Mouse (Mus musculus) CH12.LX (cell line): Measurements from ENCODE around the gene Zdhhc3. TPM values are rescaled to one million over a fixed set of nuclear protein-coding genes. Genes with fewer than 3 reads are reported as not detected.

ENCODE experiments used
- DNase-seq: peaks from one replicate; pipeline ENCODE4 v3.0.0-alpha.2; 2013; ENCODE audit errors: extremely low read depth
- H3K27ac ChIP-seq: 2 replicates; pipeline ENCODE4 v1.5.1; 2012; ENCODE audit warnings: low read depth, mild to moderate bottlenecking, control low read depth, moderate library complexity; ENCODE audit not compliant: insufficient read depth
- H3K27me3 ChIP-seq: replicated peaks from 2 replicates; pipeline ENCODE3; 2012; ENCODE audit warnings: inconsistent platforms
- H3K36me3 ChIP-seq, 2 experiments: replicated peaks in 1 of 2; 2 replicates each; pipeline versions ENCODE3 to v1.6.1; 2012; ENCODE audit warnings: inconsistent platforms in 1 of 2, low read length in 1 of 2, mild to moderate bottlenecking in 1 of 2, mixed read lengths in 1 of 2, moderate library complexity in 1 of 2; ENCODE audit not compliant: control insufficient read depth in 1 of 2, insufficient read depth in 1 of 2
- H3K4me1 ChIP-seq, 2 experiments: 2 replicates each; pipeline ENCODE4 v1.6.1; 2012; ENCODE audit warnings: inconsistent platforms in 1 of 2, moderate library complexity in 1 of 2; ENCODE audit not compliant: insufficient read depth in 2 of 2, control insufficient read depth in 1 of 2
- H3K4me2 ChIP-seq: 2 replicates; pipeline ENCODE4 v1.6.1; 2012; ENCODE audit warnings: low read depth, mild to moderate bottlenecking, control low read depth; ENCODE audit not compliant: poor library complexity, insufficient read depth, severe bottlenecking
- H3K4me3 ChIP-seq, 3 experiments: fragments of 150-350 bp in 1 of 3; sonication (generic) in 1 of 3; replicated peaks in 1 of 3; 2 replicates each; pipeline versions ENCODE3 to v1.5.1; 2011 to 2012; ENCODE audit warnings: low read depth in 2 of 3, low read length in 2 of 3, mild to moderate bottlenecking in 2 of 3, moderate library complexity in 2 of 3, control low read depth in 1 of 3, improper control_type of control experiment in 1 of 3, inconsistent platforms in 1 of 3, mixed read lengths in 1 of 3; ENCODE audit not compliant: poor library complexity in 1 of 3
- H3K79me2 ChIP-seq: replicated peaks from 2 replicates; pipeline ENCODE4 v1.6.1; 2012; ENCODE audit warnings: mild to moderate bottlenecking, moderate library complexity; ENCODE audit not compliant: control insufficient read depth, poor library complexity, insufficient read depth, severe bottlenecking; ENCODE audit errors: extremely low read depth
- H3K9ac ChIP-seq: 2 replicates; pipeline ENCODE4 v1.6.1; 2012; ENCODE audit warnings: low read depth, mild to moderate bottlenecking, control low read depth, moderate library complexity; ENCODE audit not compliant: insufficient read depth
- H3K9me3 ChIP-seq: replicated peaks from 2 replicates; pipeline ENCODE3; 2012; ENCODE audit warnings: low read length, inconsistent platforms, mixed read lengths
- CHD1 ChIP-seq: IDR thresholded peaks from 2 replicates; pipeline ENCODE4 v1.6.1; 2012; ENCODE audit warnings: low read depth, low read length, improper control_type of control experiment, inconsistent platforms
- CTCF ChIP-seq, 2 experiments: IDR thresholded peaks in 1 of 2; conservative IDR thresholded peaks in 1 of 2; 2 replicates each; pipeline ENCODE4 v1.5.1; 2011 to 2012; ENCODE audit warnings: low read depth in 2 of 2, low read length in 2 of 2, improper control_type of control experiment in 1 of 2, inconsistent platforms in 1 of 2, mild to moderate bottlenecking in 1 of 2, moderate library complexity in 1 of 2
- E2F4 ChIP-seq: IDR thresholded peaks from 2 replicates; pipeline ENCODE4 v1.6.1; 2011; ENCODE audit warnings: low read depth, low read length, improper control_type of control experiment; ENCODE audit not compliant: insufficient replicate concordance
- ELF1 ChIP-seq: IDR thresholded peaks from 2 replicates; pipeline ENCODE4 v1.6.1; 2014; ENCODE audit warnings: low read depth, mild to moderate bottlenecking, inconsistent platforms, low read length, improper control_type of control experiment
- JUN ChIP-seq: IDR thresholded peaks from 2 replicates; pipeline ENCODE4 v1.6.1; 2011; ENCODE audit warnings: low read depth, mild to moderate bottlenecking, low read length, improper control_type of control experiment, moderate library complexity; ENCODE audit not compliant: insufficient read depth
- MYC ChIP-seq: IDR thresholded peaks from 2 replicates; pipeline ENCODE4 v1.6.1; 2011; ENCODE audit warnings: low read depth, mild to moderate bottlenecking, improper control_type of control experiment, low read length
- NELFE ChIP-seq: IDR thresholded peaks from 2 replicates; pipeline ENCODE4 v1.6.1; 2011; ENCODE audit warnings: low read depth, low read length, improper control_type of control experiment
- POLR2AphosphoS2 ChIP-seq: IDR thresholded peaks from 2 replicates; pipeline ENCODE4 v1.6.1; 2011; ENCODE audit warnings: low read depth, low read length, improper control_type of control experiment
- SIN3A ChIP-seq: IDR thresholded peaks from 2 replicates; pipeline ENCODE4 v1.6.1; 2012; ENCODE audit warnings: low read length, improper control_type of control experiment, inconsistent platforms
- UBTF ChIP-seq: IDR thresholded peaks from 2 replicates; pipeline ENCODE4 v1.6.1; 2012; ENCODE audit warnings: low read depth, mild to moderate bottlenecking, inconsistent platforms, low read length, improper control_type of control experiment, moderate library complexity
- USF2 ChIP-seq: conservative IDR thresholded peaks from 2 replicates; pipeline ENCODE4 v1.6.1; 2011; ENCODE audit warnings: low read depth, low read length, improper control_type of control experiment
- ZKSCAN1 ChIP-seq: IDR thresholded peaks from 2 replicates; pipeline ENCODE4 v1.6.1; 2012; ENCODE audit warnings: low read depth, inconsistent platforms, low read length, improper control_type of control experiment, borderline replicate concordance
- dilution Hi-C: fragments of 300-500 bp; cut with MboI; formaldehyde crosslinking; loops from 2 replicates; pipeline ENCODE4 v1.14.3; 2020; ENCODE audit warnings: low sequenced_read_pairs; ENCODE audit not compliant: extremely low pct_unique_long_range_greater_than_20kb, extremely low pct_ligation_motif_present
- in situ Hi-C: fragments of 300-500 bp; cut with MboI; formaldehyde crosslinking; loops from 3 replicates; pipeline ENCODE4 v1.14.3; 2019; ENCODE audit warnings: low sequenced_read_pairs, low pct_ligation_motif_present, low pct_unique_long_range_greater_than_20kb, mixed read lengths
- polyA plus RNA-seq: library from polyadenylated mRNA; unstranded; fragments of >175 nt; gene quantifications from 2 replicates; pipeline ENCODE4 v1.2.1, GENCODE M21; 2012; ENCODE audit warnings: low read depth; ENCODE audit not compliant: insufficient read length
- total RNA-seq, 2 experiments: library from RNA; depleted of rRNA; stranded (reverse); fragments of 300-350 nt in 1 of 2; fragments of >200 nt in 1 of 2; gene quantifications; 2 replicates each; pipeline ENCODE4 v1.2.3; 2012 to 2014

The Zdhhc3 gene
- total and polyA plus RNA-seq, 3 experiments: 37.2 to 74.4 (median 62.6) TPM

DNA sequence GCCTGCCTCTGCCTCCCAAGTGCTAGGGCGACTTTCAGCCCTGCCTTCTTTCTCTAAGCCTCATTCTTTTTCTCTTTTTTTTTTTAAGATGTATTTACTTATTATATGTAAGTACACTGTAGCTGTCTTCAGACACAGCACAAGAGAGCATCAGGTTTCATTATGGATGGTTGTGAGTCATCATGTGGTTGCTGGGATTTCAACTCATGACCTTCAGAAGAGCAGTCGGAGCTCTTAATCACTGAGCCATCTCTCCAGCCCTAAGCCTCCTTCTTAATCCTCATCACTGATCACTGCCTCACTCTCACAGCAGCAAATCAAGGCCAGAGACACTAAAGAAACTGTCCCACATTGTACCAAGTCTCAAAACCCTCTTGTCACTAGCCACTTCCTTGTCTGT lies 88.8 kb downstream of the Zdhhc3 start:
- no peak overlapping the region for H3K4me2 ChIP-seq
- peaks cover 8 to 49% of the 10 kb centered on the region in 2 experiments for H3K4me1 ChIP-seq
- H3K9ac ChIP-seq: no peak overlapping the region
- DNase-seq: no peak
- H3K27me3 ChIP-seq: no peaks in the 10 kb centered on the region
- dilution Hi-C loops: no loop called here
- H3K79me2 ChIP-seq: no peaks in the 10 kb centered on the region; the same call in 1 of the 2 replicates
- TF ChIP-seq CTCF (conservative IDR thresholded peaks at IDR 0.05 in 1 of 2, IDR thresholded peaks at IDR 0.05 in 1 of 2; ENCODE audit: low read depth in 2 of 2, low read length in 2 of 2): no peak
- TF ChIP-seq UBTF: no peak
- no peak for TF ChIP-seq CHD1
- TF ChIP-seq NELFE: no peak
- no peak for TF ChIP-seq ELF1
- no peak for TF ChIP-seq JUN
- no peak for TF ChIP-seq MYC
- no peak for TF ChIP-seq POLR2AphosphoS2
- no peak overlapping the region for H3K4me3 ChIP-seq
- peaks cover 0 to 12% of the 10 kb centered on the region in 2 experiments for H3K36me3 ChIP-seq
- H3K9me3 ChIP-seq: no peaks in the 10 kb centered on the region
- in situ Hi-C loops: no loop called here
- no peak overlapping the region for H3K27ac ChIP-seq

- DNase-seq: no peak
- Histone ChIP-seq H3K4me3 (peak overlapping the region; percentile 20 to 36 (median 32)), H3K9ac (no peak overlapping the region), H3K4me2 (peak overlapping the region; percentile 65), H3K27ac (no peak overlapping the region), H3K36me3 (peaks cover 3 to 28% of the 10 kb centered on the region in 2 experiments), H3K4me1 (peaks cover 3 to 40% of the 10 kb centered on the region in 2 experiments), H3K9me3 (no peaks in the 10 kb centered on the region), H3K27me3 (no peaks in the 10 kb centered on the region), H3K79me2 (no peaks in the 10 kb centered on the region; the same call in 1 of the 2 replicates)
- TF ChIP-seq ZKSCAN1: no peak
- 0 out of 2 replicates have a peak, but pooled peaks have one; percentile 33 for TF ChIP-seq E2F4
- no peak for TF ChIP-seq USF2
- TF ChIP-seq SIN3A: no peak
- in situ Hi-C loops (no loop called here), dilution Hi-C loops (no loop called here)
Measured at GRCm38 (mm10) chr9:123021636-123022379, 91.2 kb downstream of the Zdhhc3 start.
